ENCODE assay signal across 11 mouse cellular contexts in the genomic region with DNA sequence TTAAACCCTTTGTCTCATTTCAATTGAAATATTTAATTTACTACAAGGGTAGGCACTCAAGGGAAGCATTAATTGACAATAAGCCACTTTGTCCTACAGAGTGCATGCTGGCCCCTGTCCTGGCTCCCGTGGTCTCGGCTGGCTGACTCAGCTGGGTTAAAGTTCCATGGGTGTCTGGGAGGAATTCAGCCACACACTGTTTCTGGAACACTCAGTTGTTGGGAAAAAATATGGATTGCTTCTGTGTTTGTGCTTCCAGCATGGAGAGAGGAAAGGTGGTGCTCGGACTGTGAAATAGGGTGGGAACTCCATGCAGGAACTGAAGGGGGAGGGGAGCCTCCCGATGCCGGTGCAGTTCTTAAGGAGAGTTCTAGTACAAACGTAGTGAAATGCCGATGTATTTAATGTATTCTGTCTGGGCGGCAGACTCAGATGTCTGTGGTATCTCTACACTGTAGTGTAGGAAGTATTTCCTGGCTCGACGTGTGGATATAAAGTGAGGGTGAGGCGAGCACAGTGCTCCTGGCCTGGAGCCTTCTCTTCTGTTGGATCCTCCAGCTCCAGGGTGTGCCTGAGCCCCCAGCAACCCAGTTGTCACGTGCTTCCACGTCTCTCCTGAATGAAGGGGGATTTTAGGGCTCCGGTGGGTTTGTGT.
DNase-seq lines count a peak whose midpoint lies in the region; ATAC-seq and TF ChIP-seq lines count a peak whose summit lies in the region.
"Had no signal": no experiment of that assay in that cellular context is flagged by ENCODE, and none has a peak within 500 bp of the region (broad histone marks: within the 10 kb centered on the region; RNA-seq: fewer than 3 reads in every experiment).

No protein-coding gene starts in this region.

- H3K9ac ChIP-seq in forebrain, postnatal 0 days = no peak overlapping the region
- 0 out of 2 replicates have a peak overlapping the region, but pooled peaks have one; percentile 7 for H3K9ac ChIP-seq in heart, embryonic 15.5 days

- 60% methylated on average over 14 of the region's 14 CpGs for WGBS in forebrain, postnatal 0 days
- WGBS in forebrain, embryonic 10.5 days = 88% methylated on average over 14 of the region's 14 CpGs
- 30% methylated on average over 14 of the region's 14 CpGs for whole genome bisulfite sequencing in heart, embryonic 15.5 days

- H3K4me1 ChIP-seq in forebrain, postnatal 0 days (ENCODE audit: insufficient read depth) = no peaks in the 10 kb centered on the region
- peaks cover 9% of the 10 kb centered on the region for H3K4me1 ChIP-seq in forebrain, embryonic 10.5 days
- peaks cover 37% of the 10 kb centered on the region for H3K4me1 ChIP-seq in heart, embryonic 15.5 days (replicated peaks)

- H3K9me3 ChIP-seq in forebrain, postnatal 0 days (ENCODE audit: low read length) = no peaks in the 10 kb centered on the region
- H3K9me3 ChIP-seq in forebrain, embryonic 10.5 days = no peaks in the 10 kb centered on the region
- H3K9me3 ChIP-seq in heart, embryonic 15.5 days (replicated peaks) = no peaks in the 10 kb centered on the region
- H3K9me3 ChIP-seq: megakaryocyte, embryonic 14.5 days had no signal

- H3K36me3 ChIP-seq in forebrain, postnatal 0 days (ENCODE audit: insufficient read depth) = peaks cover 57% of the 10 kb centered on the region
- H3K36me3 ChIP-seq in forebrain, embryonic 10.5 days (replicated peaks) = peaks cover 82% of the 10 kb centered on the region
- H3K36me3 ChIP-seq in C2C12 (ENCODE audit: control insufficient read depth, insufficient read depth) = peaks cover 10% of the 10 kb centered on the region
- H3K36me3 ChIP-seq in heart, embryonic 15.5 days = peaks cover 25% of the 10 kb centered on the region

- no peak overlapping the region for H3K4me2 ChIP-seq in forebrain, postnatal 0 days (ENCODE audit: low read depth)
- peak overlapping the region; percentile 28; the same call in 1 of the 2 replicates for H3K4me2 ChIP-seq in heart, embryonic 15.5 days

- ATAC-seq in forebrain, postnatal 0 days = peak; percentile 36; the same call in 1 of the 2 replicates
- ATAC-seq in heart, embryonic 15.5 days (replicated peaks; ENCODE audit: insufficient number of reproducible peaks, insufficient read depth, low FRiP score, low read depth) = 0 out of 2 replicates have a peak, but pooled peaks have one; percentile 50

- no peaks in the 10 kb centered on the region for H3K79me2 ChIP-seq in C2C12 (ENCODE audit: control insufficient read depth, insufficient read depth)

- no peaks in the 10 kb centered on the region for H3K27me3 ChIP-seq in forebrain, postnatal 0 days (ENCODE audit: insufficient read depth, low read length)
- no peaks in the 10 kb centered on the region for H3K27me3 ChIP-seq in forebrain, embryonic 10.5 days (ENCODE audit: poor library complexity, severe bottlenecking)
- H3K27me3 ChIP-seq in C2C12 (ENCODE audit: control insufficient read depth, insufficient read depth, insufficient read length) = no peaks in the 10 kb centered on the region
- no peaks in the 10 kb centered on the region for H3K27me3 ChIP-seq in heart, embryonic 15.5 days
- H3K27me3 ChIP-seq: CH12.LX had no signal

- intact Hi-C loops in left cerebral cortex, postnatal 4 days (cut with DNase I) = no loop called here
- intact Hi-C loops in left cerebral cortex, postnatal 10 days (cut with DNase I) = no loop called here

- H3K79me3 ChIP-seq in C2C12 (ENCODE audit: low read depth) = no peaks in the 10 kb centered on the region

- TF ChIP-seq CTCF in forebrain, postnatal 0 days (IDR thresholded peaks at IDR 0.05; ENCODE audit: low read depth) = no peak
- no peak for TF ChIP-seq CTCF in C2C12 (IDR thresholded peaks at IDR 0.05; ENCODE audit: control insufficient read depth, insufficient read depth, insufficient read length)

- no peak overlapping the region for H3ac ChIP-seq in C2C12 (ENCODE audit: control insufficient read depth, insufficient read length, low read depth)

- no peak overlapping the region for H3K4me3 ChIP-seq in forebrain, postnatal 0 days (ENCODE audit: low read depth, low read length)
- no peak overlapping the region for H3K4me3 ChIP-seq in forebrain, embryonic 10.5 days
- H3K4me3 ChIP-seq in C2C12 (ENCODE audit: insufficient read depth, poor library complexity, severe bottlenecking) = no peak overlapping the region
- H3K4me3 ChIP-seq in heart, embryonic 15.5 days = no peak overlapping the region
- H3K4me3 ChIP-seq: megakaryocyte, embryonic 14.5 days had no signal

- no peak for DNase-seq in forebrain, postnatal 0 days
- no peak for DNase-seq in forebrain, embryonic 10.5 days (ENCODE audit: extremely low spot score, low spot score)
- peak; percentile 65 for DNase-seq in kidney, postnatal 10 days
- no peak for DNase-seq in left cerebral cortex, postnatal 4 days
- no peak for DNase-seq in thymus, adult 18-20 months
- DNase-seq in left cerebral cortex, postnatal 10 days (ENCODE audit: extremely low spot score in 1 of 2, low spot score in 2 of 2) = no peak
- DNase-seq: gastrocnemius, postnatal 36 days had no signal

- peak overlapping the region; percentile 24 for H3K27ac ChIP-seq in forebrain, postnatal 0 days (ENCODE audit: low read depth, low read length)
- no peak overlapping the region for H3K27ac ChIP-seq in forebrain, embryonic 10.5 days
- peak overlapping the region; percentile 62 for H3K27ac ChIP-seq in heart, embryonic 15.5 days

TF ChIP-seq in C2C12, 6 proteins besides CTCF, POLR2A, EP300 and RAD21:
- TF ChIP-seq USF1 (IDR thresholded peaks at IDR 0.05; ENCODE audit: low read depth) (peak; percentile 29), MAX (IDR thresholded peaks at IDR 0.05) (no peak), FOSL1 (IDR thresholded peaks at IDR 0.05; ENCODE audit: insufficient read depth, low read length, poor library complexity, severe bottlenecking) (no peak)
